Mouse (Mus musculus) ES-Bruce4 (cell line): Measurements from ENCODE around the gene Adprhl2. TPM values are rescaled to one million over a fixed set of nuclear protein-coding genes. Genes with fewer than 3 reads are reported as not detected.
A peak's percentile ranks its signal among the peaks of the same experiment; 100 is the strongest.

Experiments
- H3K27ac ChIP-seq: 2 replicates; pipeline ENCODE4 v1.5.1; 2012; ENCODE audit warnings: low read length, inconsistent platforms; ENCODE audit not compliant: insufficient read depth
- H3K27me3 ChIP-seq: 2 replicates; pipeline ENCODE4 v1.6.1; 2012; ENCODE audit warnings: mild to moderate bottlenecking, low read length, inconsistent platforms; ENCODE audit not compliant: control insufficient read depth, poor library complexity, insufficient read depth, severe bottlenecking
- H3K36me3 ChIP-seq: 2 replicates; pipeline ENCODE4 v1.6.1; 2012; ENCODE audit warnings: inconsistent platforms, mild to moderate bottlenecking, low read length, moderate library complexity; ENCODE audit not compliant: control insufficient read depth, poor library complexity, insufficient read depth, severe bottlenecking
- H3K4me1 ChIP-seq: one replicate; pipeline ENCODE4 v1.8.1; 2011; ENCODE audit warnings: low read length; ENCODE audit not compliant: control insufficient read depth, insufficient read depth
- H3K4me3 ChIP-seq: 2 replicates; pipeline ENCODE4 v1.5.1; 2011; ENCODE audit warnings: low read depth, mild to moderate bottlenecking, low read length
- H3K9ac ChIP-seq: 2 replicates; pipeline ENCODE4 v1.6.1; 2012; ENCODE audit warnings: low read depth, mild to moderate bottlenecking, inconsistent platforms; ENCODE audit not compliant: poor library complexity, severe bottlenecking
- H3K9me3 ChIP-seq: replicated peaks from 2 replicates; pipeline ENCODE4 v1.6.1; 2012; ENCODE audit warnings: mild to moderate bottlenecking, low read length, inconsistent platforms; ENCODE audit not compliant: control insufficient read depth, poor library complexity, insufficient read depth, severe bottlenecking
- CTCF ChIP-seq: IDR thresholded peaks from one replicate; pipeline ENCODE4 v1.8.1; 2011; ENCODE audit warnings: low read depth, low read length
- EP300 ChIP-seq: IDR thresholded peaks from 2 replicates; pipeline ENCODE4 v1.6.1; 2011; ENCODE audit warnings: low read depth, low read length; ENCODE audit not compliant: insufficient read depth
- POLR2A ChIP-seq: IDR thresholded peaks from one replicate; pipeline ENCODE4 v1.8.1; 2011; ENCODE audit warnings: low read length; ENCODE audit not compliant: insufficient read depth
- polyA plus RNA-seq: library from polyadenylated mRNA; stranded (reverse); fragments of >200 nt; gene quantifications from 2 replicates; pipeline ENCODE4 v1.2.4, GENCODE M21; 2011; ENCODE audit warnings: low read depth; ENCODE audit not compliant: missing spikeins, insufficient read depth, insufficient read length

Gene Adprhl2
- polyA plus RNA-seq, 1 experiment, result 31.4 TPM

GRCm38 (mm10) chr4:126330295-126330694 is 8.8 kb upstream of the Adprhl2 start:
- Histone ChIP-seq H3K27ac (no peak overlapping the region), H3K9me3 (no peaks in the 10 kb centered on the region), H3K4me3 (no peak overlapping the region), H3K4me1 (peaks cover 2% of the 10 kb centered on the region), H3K9ac (no peak overlapping the region), H3K27me3 (no peaks in the 10 kb centered on the region), H3K36me3 (no peaks in the 10 kb centered on the region)
- TF ChIP-seq EP300, result no peak

GRCm38 (mm10) chr4:126326036-126326435 is 4.5 kb upstream of the Adprhl2 start:
- Histone ChIP-seq H3K27ac (no peak overlapping the region), H3K4me1 (peaks cover 5% of the 10 kb centered on the region), H3K4me3 (no peak overlapping the region), H3K27me3 (no peaks in the 10 kb centered on the region), H3K9ac (no peak overlapping the region), H3K36me3 (no peaks in the 10 kb centered on the region), H3K9me3 (no peaks in the 10 kb centered on the region)
- TF ChIP-seq CTCF, result no peak

GRCm38 (mm10) chr4:126325281-126325861 is 3.9 kb upstream of the Adprhl2 start, which contains the start of gene Tekt2:
Gene Tekt2, minus strand, starts transcription at chr4:126325688.
- no peaks in the 10 kb centered on the region for H3K27me3 ChIP-seq
- TF ChIP-seq CTCF (no peak), POLR2A (no peak), EP300 (no peak)
- 0 out of 2 replicates have a peak within 1 kb of the TSS, but pooled peaks have one; percentile 1 for H3K9ac ChIP-seq
- no peaks in the 10 kb centered on the region for H3K36me3 ChIP-seq
- no peaks in the 10 kb centered on the region for H3K9me3 ChIP-seq
- H3K4me3 ChIP-seq, result peak within 1 kb of the TSS; percentile 29
- H3K4me1 ChIP-seq, result peaks cover 5% of the 10 kb centered on the region
- H3K27ac ChIP-seq, result no peak within 1 kb of the TSS

GRCm38 (mm10) chr4:126324861-126325260 is 3.4 kb upstream of the Adprhl2 start:
- Histone ChIP-seq H3K27ac (no peak overlapping the region), H3K9ac (0 out of 2 replicates have a peak overlapping the region, but pooled peaks have one; percentile 1)

GRCm38 (mm10) chr4:126322646-126323045 is 1.1 kb upstream of the Adprhl2 start:
- H3K4me3 ChIP-seq, result no peak overlapping the region
- no peak overlapping the region for H3K9ac ChIP-seq
- TF ChIP-seq CTCF (no peak), EP300 (no peak), POLR2A (no peak)
- H3K4me1 ChIP-seq, result peaks cover 5% of the 10 kb centered on the region
- H3K27me3 ChIP-seq, result no peaks in the 10 kb centered on the region
- no peak overlapping the region for H3K27ac ChIP-seq
- peaks cover 8% of the 10 kb centered on the region for H3K36me3 ChIP-seq
- H3K9me3 ChIP-seq, result no peaks in the 10 kb centered on the region

More at GRCm38 (mm10) chr4:126324861-126325260, 3.4 kb upstream of the Adprhl2 start:
- Histone ChIP-seq H3K27me3 (no peaks in the 10 kb centered on the region), H3K4me1 (peaks cover 5% of the 10 kb centered on the region), H3K4me3 (peak overlapping the region; percentile 29), H3K36me3 (no peaks in the 10 kb centered on the region), H3K9me3 (no peaks in the 10 kb centered on the region)
- no peak for TF ChIP-seq EP300
- TF ChIP-seq POLR2A, result no peak
- TF ChIP-seq CTCF, result no peak

- no peak overlapping the region for H3K27ac ChIP-seq
- H3K9me3 ChIP-seq, result no peaks in the 10 kb centered on the region
- peak overlapping the region; percentile 40 for H3K4me3 ChIP-seq
- no peaks in the 10 kb centered on the region for H3K27me3 ChIP-seq
- H3K9ac ChIP-seq, result 0 out of 2 replicates have a peak overlapping the region, but pooled peaks have one; percentile 22
- peaks cover 5% of the 10 kb centered on the region for H3K4me1 ChIP-seq
- no peak for TF ChIP-seq EP300
- no peak for TF ChIP-seq CTCF
- no peak for TF ChIP-seq POLR2A
- H3K36me3 ChIP-seq, result peaks cover 13% of the 10 kb centered on the region
These were observed 480 bp upstream of the Adprhl2 start for GRCm38 (mm10) chr4:126321854-126322511.
